Mouse (Mus musculus): ENCODE results near the gene Igf2bp3. TPM values are rescaled to one million over a fixed set of nuclear protein-coding genes. Genes with fewer than 3 reads are reported as not detected.
A peak's percentile ranks its signal among the peaks of the same experiment; 100 is the strongest.

Igf2bp3 gene
- polyA plus RNA-seq, 1 experiment from 2014 or later: 96.1 TPM

DNA sequence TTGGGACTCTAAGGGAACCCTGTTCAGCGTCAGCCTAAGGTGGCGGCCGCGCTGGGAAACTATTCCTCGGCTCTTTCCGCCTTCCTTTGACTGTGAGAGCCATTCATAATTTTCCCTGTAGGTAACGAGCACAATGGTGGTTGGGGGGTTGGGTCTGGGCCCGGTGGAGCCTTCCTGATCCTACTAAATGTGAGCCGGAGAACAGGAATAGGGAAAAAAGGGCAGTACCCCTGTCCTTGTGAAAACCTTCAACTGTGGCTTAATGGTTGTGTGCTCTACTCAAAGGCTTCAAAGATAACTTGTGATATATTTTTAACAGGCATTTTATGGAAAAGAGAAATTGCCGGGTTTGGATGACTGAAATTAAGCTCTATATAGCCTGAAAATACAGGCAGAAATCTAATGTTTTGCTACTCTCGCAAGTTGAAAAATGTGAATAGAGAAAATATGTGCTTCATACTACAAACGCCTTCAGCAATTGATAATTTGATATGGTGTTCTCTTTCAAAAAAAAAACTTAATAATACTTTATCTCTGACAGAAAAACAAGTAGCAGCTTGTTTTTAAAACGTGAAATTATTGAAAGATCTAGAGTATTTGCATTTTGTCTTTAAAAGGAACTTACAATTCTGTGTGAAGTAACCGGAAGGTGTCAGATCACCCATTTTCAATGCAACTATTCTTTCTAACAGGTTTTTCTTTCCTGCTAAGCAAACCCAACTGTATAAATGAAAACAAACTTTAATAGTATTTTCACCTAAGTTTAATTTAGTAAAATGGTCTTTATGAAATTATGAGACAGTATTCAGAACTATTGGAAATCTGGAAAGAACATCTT lies 1.2 kb upstream of the Igf2bp3 start:
- H3K4me3 ChIP-seq: peak overlapping the region; percentile 99
- 1% methylated on average over 14 of the region's 14 CpGs for WGBS
- peaks cover 24% of the 10 kb centered on the region for H3K4me1 ChIP-seq
- DNase-seq (ENCODE audit: low spot score): no peak
- H3K9me3 ChIP-seq: no peaks in the 10 kb centered on the region
- H3K27ac ChIP-seq: peak overlapping the region; percentile 99
- H3K27me3 ChIP-seq (ENCODE audit: insufficient read depth, poor library complexity, severe bottlenecking): no peaks in the 10 kb centered on the region
- H3K36me3 ChIP-seq: no peaks in the 10 kb centered on the region

DNA sequence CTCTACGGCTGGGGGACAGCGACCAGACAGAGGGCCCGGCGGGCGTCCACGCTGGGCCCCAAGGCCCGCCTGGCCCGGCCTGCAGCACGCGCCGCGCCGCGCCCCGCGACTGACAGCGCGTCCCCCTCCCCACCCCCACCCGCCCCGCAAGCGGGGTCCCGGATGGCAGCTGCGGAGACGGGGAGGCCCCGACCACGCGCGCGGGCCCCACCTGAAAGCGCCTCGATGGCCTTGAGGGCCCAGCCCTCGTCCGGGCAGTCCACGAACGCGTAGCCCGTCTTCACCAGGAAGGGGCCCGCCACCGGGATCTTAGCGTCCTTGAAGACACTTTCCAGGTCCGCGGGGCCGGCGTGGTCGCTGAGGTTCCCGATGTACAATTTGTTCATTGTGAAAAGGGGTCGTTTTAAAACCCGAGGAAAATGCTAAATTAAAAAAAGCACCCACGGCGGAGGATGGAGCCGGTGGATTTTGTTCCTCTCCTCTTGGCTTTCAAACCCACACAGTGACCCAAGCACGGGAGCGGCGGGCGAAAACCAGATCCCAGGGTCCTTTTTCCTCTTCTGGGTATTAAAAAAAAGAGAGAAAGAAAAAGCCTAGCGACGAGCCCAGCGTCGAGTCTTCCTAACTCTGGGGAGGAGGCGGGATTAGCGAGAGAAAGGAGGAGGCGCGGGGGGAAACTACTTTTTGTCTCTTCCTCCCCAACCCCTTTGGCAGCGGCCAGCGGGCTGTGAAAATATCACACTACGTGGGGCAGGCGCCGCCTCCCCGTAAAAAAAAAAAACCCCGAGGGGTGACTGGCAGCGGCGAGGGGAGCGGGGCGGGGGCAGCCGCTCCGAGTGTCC lies 450 bp downstream of the Igf2bp3 start:
- H3K4me3 ChIP-seq: peak overlapping the region; percentile 99
- H3K4me1 ChIP-seq: peaks cover 35% of the 10 kb centered on the region
- peak overlapping the region; percentile 99 for H3K27ac ChIP-seq
- H3K9me3 ChIP-seq: no peaks in the 10 kb centered on the region
- H3K36me3 ChIP-seq: no peaks in the 10 kb centered on the region
- WGBS: under 1% methylated on average over 76 of the region's 76 CpGs
- DNase-seq (ENCODE audit: low spot score): peak; percentile 94
- no peaks in the 10 kb centered on the region for H3K27me3 ChIP-seq (ENCODE audit: insufficient read depth, poor library complexity, severe bottlenecking)

- H3K27me3 ChIP-seq (ENCODE audit: insufficient read depth, poor library complexity, severe bottlenecking): no peaks in the 10 kb centered on the region
- peak; percentile 81 for DNase-seq (ENCODE audit: low spot score)
- under 1% methylated on average over 45 of the region's 50 CpGs for WGBS
- H3K4me1 ChIP-seq: peaks cover 42% of the 10 kb centered on the region
- H3K36me3 ChIP-seq: peaks cover 4% of the 10 kb centered on the region; the same call in 1 of the 2 replicates
- H3K9me3 ChIP-seq: no peaks in the 10 kb centered on the region
- peak overlapping the region; percentile 99 for H3K4me3 ChIP-seq
- peak overlapping the region; percentile 99 for H3K27ac ChIP-seq
Observed at GRCm38 (mm10) chr6:49213581-49214085, 1.1 kb downstream of the Igf2bp3 start.

DNA sequence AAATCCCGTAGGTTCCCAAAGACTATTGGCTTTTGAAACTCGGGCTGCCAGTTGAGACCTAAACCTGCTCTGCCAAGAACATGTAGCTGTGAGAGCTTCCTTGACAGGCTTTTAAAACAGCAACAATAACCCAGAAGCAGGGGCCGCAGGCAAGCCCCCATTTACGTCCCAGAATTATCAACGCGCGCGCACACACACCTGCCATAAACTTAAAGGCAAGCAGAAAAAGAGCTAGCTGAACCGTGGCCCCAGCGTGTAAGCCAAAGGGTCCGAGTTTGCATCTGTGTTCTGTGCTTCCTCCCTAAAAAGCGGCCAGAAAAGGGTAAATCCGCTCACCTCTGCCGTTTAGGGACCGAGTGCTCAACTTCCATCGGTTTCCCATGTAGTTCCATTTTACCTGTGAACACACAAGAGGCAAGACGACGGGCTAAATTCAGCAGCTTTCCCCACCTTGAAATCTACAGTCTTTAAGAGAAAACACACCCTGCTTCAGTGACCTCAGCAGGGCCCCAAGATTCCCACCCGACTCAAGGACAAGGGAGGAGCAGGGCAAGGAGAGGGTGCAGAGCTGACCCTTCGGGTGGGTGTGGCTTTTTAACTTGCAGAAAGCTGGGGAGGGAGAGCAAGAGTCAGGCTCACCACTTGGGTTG lies 1.7 kb downstream of the Igf2bp3 start:
- WGBS: 7% methylated on average over 20 of the region's 20 CpGs

GRCm38 (mm10) chr6:49212141-49212540 lies 2.6 kb downstream of the Igf2bp3 start:
- Histone ChIP-seq H3K36me3 (peaks cover 6% of the 10 kb centered on the region; the same call in 1 of the 2 replicates), H3K4me1 (peaks cover 49% of the 10 kb centered on the region), H3K27me3 (ENCODE audit: insufficient read depth, poor library complexity, severe bottlenecking) (no peaks in the 10 kb centered on the region), H3K4me3 (peak overlapping the region; percentile 99), H3K9me3 (no peaks in the 10 kb centered on the region), H3K27ac (peak overlapping the region; percentile 99)
- DNase-seq (ENCODE audit: low spot score): peak; percentile 45
- 25% methylated on average over 4 of the region's 4 CpGs for WGBS

More for the DNA sequence above, 1.7 kb downstream of the Igf2bp3 start:
- Histone ChIP-seq H3K27me3 (ENCODE audit: insufficient read depth, poor library complexity, severe bottlenecking) (no peaks in the 10 kb centered on the region), H3K4me1 (peaks cover 48% of the 10 kb centered on the region), H3K36me3 (peaks cover 6% of the 10 kb centered on the region; the same call in 1 of the 2 replicates), H3K4me3 (peak overlapping the region; percentile 99), H3K9me3 (no peaks in the 10 kb centered on the region), H3K27ac (peak overlapping the region; percentile 99)
- DNase-seq (ENCODE audit: low spot score): peak; percentile 75

- peak; percentile 54 for DNase-seq (ENCODE audit: low spot score)
- H3K36me3 ChIP-seq: peaks cover 6% of the 10 kb centered on the region
- WGBS: 47% methylated on average over 5 of the region's 5 CpGs
- peak overlapping the region; percentile 99 for H3K27ac ChIP-seq
- no peaks in the 10 kb centered on the region for H3K27me3 ChIP-seq (ENCODE audit: insufficient read depth, poor library complexity, severe bottlenecking)
- no peaks in the 10 kb centered on the region for H3K9me3 ChIP-seq
- H3K4me1 ChIP-seq: peaks cover 49% of the 10 kb centered on the region
- H3K4me3 ChIP-seq: peak overlapping the region; percentile 99
Observed at GRCm38 (mm10) chr6:49211596-49211995, 3.2 kb downstream of the Igf2bp3 start.

GRCm38 (mm10) chr6:49209881-49210854 lies 4.6 kb downstream of the Igf2bp3 start:
- 17% methylated on average over 14 of the region's 14 CpGs for WGBS
- Histone ChIP-seq H3K36me3 (peaks cover 20% of the 10 kb centered on the region), H3K27ac (peak overlapping the region; percentile 99), H3K4me1 (peaks cover 49% of the 10 kb centered on the region), H3K9me3 (no peaks in the 10 kb centered on the region), H3K4me3 (peak overlapping the region; percentile 44), H3K27me3 (ENCODE audit: insufficient read depth, poor library complexity, severe bottlenecking) (no peaks in the 10 kb centered on the region)
- DNase-seq (ENCODE audit: low spot score): peak; percentile 87

GRCm38 (mm10) chr6:49208935-49209334 lies 5.8 kb downstream of the Igf2bp3 start:
- WGBS: 85% methylated on average over 5 of the region's 5 CpGs
- Histone ChIP-seq H3K4me1 (peaks cover 49% of the 10 kb centered on the region), H3K4me3 (peak overlapping the region; percentile 37), H3K27ac (peak overlapping the region; percentile 62; the same call in 1 of the 2 replicates), H3K9me3 (no peaks in the 10 kb centered on the region), H3K36me3 (peaks cover 33% of the 10 kb centered on the region), H3K27me3 (ENCODE audit: insufficient read depth, poor library complexity, severe bottlenecking) (no peaks in the 10 kb centered on the region)
- peak; percentile 75 for DNase-seq (ENCODE audit: low spot score)

GRCm38 (mm10) chr6:49208297-49208930 lies 6.3 kb downstream of the Igf2bp3 start:
- WGBS: 56% methylated on average over 8 of the region's 8 CpGs
- peaks cover 49% of the 10 kb centered on the region for H3K4me1 ChIP-seq
- DNase-seq (ENCODE audit: low spot score): peak; percentile 77

DNA sequence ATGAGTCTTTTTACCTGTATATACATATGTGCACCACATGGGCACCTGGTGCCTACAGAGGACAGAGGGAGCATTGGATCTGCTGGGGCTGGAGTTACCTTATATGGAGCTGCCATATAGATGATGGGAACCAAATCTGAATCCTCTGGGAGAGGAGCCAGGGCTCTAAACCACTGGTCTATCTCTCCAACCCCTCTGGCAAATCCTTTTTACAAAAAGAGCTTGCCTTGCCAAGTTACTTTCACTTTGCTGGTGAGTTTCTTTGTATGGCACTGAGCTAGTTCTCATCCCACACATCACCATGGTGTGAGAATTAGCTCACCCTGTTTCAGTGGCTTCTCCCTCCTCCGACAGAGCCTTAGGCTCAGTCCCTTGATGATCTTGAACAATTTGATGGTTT lies 8.3 kb downstream of the Igf2bp3 start:
- 82% methylated on average over 1 of the region's 1 CpGs for WGBS
- DNase-seq (ENCODE audit: low spot score): peak; percentile 16
- Histone ChIP-seq H3K27me3 (ENCODE audit: insufficient read depth, poor library complexity, severe bottlenecking) (no peaks in the 10 kb centered on the region), H3K9me3 (no peaks in the 10 kb centered on the region), H3K4me3 (no peak overlapping the region), H3K27ac (no peak overlapping the region), H3K36me3 (peaks cover 41% of the 10 kb centered on the region), H3K4me1 (peaks cover 35% of the 10 kb centered on the region)

More at GRCm38 (mm10) chr6:49208297-49208930, 6.3 kb downstream of the Igf2bp3 start:
- H3K36me3 ChIP-seq: peaks cover 38% of the 10 kb centered on the region
- peak overlapping the region; percentile 37 for H3K4me3 ChIP-seq
- no peaks in the 10 kb centered on the region for H3K9me3 ChIP-seq
- H3K27ac ChIP-seq: peak overlapping the region; percentile 62
- no peaks in the 10 kb centered on the region for H3K27me3 ChIP-seq (ENCODE audit: insufficient read depth, poor library complexity, severe bottlenecking)

DNA sequence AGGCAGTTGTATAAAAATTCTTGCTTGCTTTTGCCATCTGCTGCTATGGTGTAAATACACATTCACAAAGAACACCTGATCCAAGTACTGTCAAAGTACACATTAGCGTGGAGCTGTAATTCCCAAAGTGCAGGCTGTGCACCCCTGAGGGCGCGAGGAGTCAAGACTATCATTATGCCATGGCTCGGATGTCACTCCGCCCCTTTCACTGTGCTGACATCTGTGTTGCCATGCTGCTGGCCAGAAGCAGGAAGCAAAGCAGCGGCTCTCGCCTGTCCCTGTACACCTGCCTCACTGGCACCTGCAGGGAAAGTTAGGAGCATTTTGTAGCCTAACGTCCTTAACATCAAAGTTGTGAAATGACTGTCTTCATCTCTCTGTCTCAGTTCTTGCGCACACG lies 19.6 kb downstream of the Igf2bp3 start:
- Histone ChIP-seq H3K27ac (no peak overlapping the region), H3K9me3 (no peaks in the 10 kb centered on the region), H3K27me3 (ENCODE audit: insufficient read depth, poor library complexity, severe bottlenecking) (no peaks in the 10 kb centered on the region), H3K4me1 (peaks cover 10% of the 10 kb centered on the region; the same call in 1 of the 2 replicates), H3K4me3 (no peak overlapping the region), H3K36me3 (peaks cover 48% of the 10 kb centered on the region)
- DNase-seq (ENCODE audit: low spot score): no peak
- WGBS: 90% methylated on average over 10 of the region's 10 CpGs
